Mouse (Mus musculus) hindbrain, embryonic 13.5 days (tissue): Measurements from ENCODE around the gene Esrra. TPM values are rescaled to one million over a fixed set of nuclear protein-coding genes. Genes with fewer than 3 reads are reported as not detected.

Experiments
- ATAC-seq: fragments of 200-750 bp; cut with Nextera tagmentation; 2 replicates; pipeline ENCODE4 v1.8.0; 2017; ENCODE audit warnings: moderate TSS enrichment; ENCODE audit not compliant: low FRiP score
- H3K27ac ChIP-seq: fragments of 300-500 bp; sonication (generic); 2 replicates; pipeline ENCODE4 v1.5.1; 2015; ENCODE audit warnings: inconsistent platforms, mild to moderate bottlenecking, moderate library complexity
- H3K27me3 ChIP-seq: fragments of 300-500 bp; sonication (generic); 2 replicates; pipeline ENCODE4 v1.6.1; 2015; ENCODE audit warnings: mild to moderate bottlenecking, inconsistent platforms
- H3K36me3 ChIP-seq: fragments of 300-500 bp; sonication (generic); 2 replicates; pipeline ENCODE4 v1.6.1; 2015; ENCODE audit warnings: mild to moderate bottlenecking, inconsistent platforms
- H3K4me1 ChIP-seq: fragments of 300-500 bp; sonication (generic); replicated peaks from 2 replicates; pipeline ENCODE4 v1.6.1; 2015; ENCODE audit warnings: inconsistent platforms
- H3K4me2 ChIP-seq: fragments of 300-500 bp; sonication (generic); 2 replicates; pipeline ENCODE4 v1.6.1; 2015; ENCODE audit warnings: inconsistent platforms, mild to moderate bottlenecking, moderate library complexity
- H3K4me3 ChIP-seq: fragments of 300-500 bp; sonication (generic); 2 replicates; pipeline ENCODE4 v1.5.1; 2015; ENCODE audit warnings: mild to moderate bottlenecking, inconsistent platforms
- H3K9ac ChIP-seq: fragments of 300-500 bp; sonication (generic); 2 replicates; pipeline ENCODE4 v1.6.1; 2015; ENCODE audit warnings: mild to moderate bottlenecking, inconsistent platforms
- H3K9me3 ChIP-seq: fragments of 300-500 bp; sonication (generic); 2 replicates; pipeline ENCODE4 v1.6.1; 2016; ENCODE audit warnings: inconsistent platforms
- WGBS: fragments of 180-500 bp; shearing (Covaris S2); methylation state at CpG from one replicate; pipeline ENCODE4 v1.1.7; 2015; 5-methylcytosine and 5-hydroxymethylcytosine counted together
- microRNA-seq: library from miRNA; unstranded; fragments of <30 nt; microRNA quantifications from one replicate; pipeline ENCODE4, GENCODE M21; 2016
- polyA plus RNA-seq: library from polyadenylated mRNA; unstranded; fragments of >200 nt; fragmentation: Nextera tagmentation; extraction: Ambion mirVana; gene quantifications from 2 replicates; pipeline ENCODE4 v1.2.1, GENCODE M21; 2015

Esrra gene
- polyA plus RNA-seq, 1 experiment from 2014 or later: 15.8 TPM

DNA sequence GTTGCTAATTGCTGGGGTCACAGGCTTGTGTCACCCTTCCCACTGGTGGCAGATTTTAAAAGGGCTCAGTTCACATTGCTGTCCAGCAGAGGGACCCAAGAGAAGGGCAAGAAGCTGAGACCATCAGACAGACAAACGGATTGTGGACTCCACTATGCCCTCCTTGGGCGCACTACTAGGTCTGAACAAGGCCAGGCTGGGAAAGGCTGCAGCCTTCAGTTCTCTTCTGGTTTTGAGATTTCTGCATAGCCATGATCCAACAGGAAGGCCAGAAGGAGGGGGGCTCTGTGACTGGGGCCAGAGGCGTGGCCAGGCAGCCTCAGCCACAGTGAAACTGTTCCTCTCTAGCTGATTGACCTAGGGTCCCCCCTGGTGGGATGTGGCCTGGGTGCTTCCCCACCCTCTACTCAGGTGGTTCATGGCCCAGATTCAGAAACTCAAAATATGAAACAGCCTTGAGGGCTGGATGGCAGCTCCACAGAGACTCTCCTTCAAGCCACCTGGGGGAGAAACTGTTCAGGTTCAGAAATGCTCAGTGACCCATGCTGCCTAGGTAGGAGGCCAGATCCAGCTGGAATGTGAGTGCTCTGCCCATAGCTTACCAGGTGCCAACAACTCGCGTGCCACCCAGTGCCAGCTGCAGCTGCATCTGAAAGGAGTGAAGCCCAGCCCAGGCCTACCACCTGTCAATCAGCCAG, 49.9 kb downstream of the Esrra start:
- ATAC-seq: no peak
- Histone ChIP-seq H3K4me3 (no peak overlapping the region), H3K27ac (no peak overlapping the region), H3K9ac (no peak overlapping the region), H3K36me3 (no peaks in the 10 kb centered on the region), H3K27me3 (no peaks in the 10 kb centered on the region), H3K9me3 (no peaks in the 10 kb centered on the region; the same call in 1 of the 2 replicates), H3K4me1 (no peaks in the 10 kb centered on the region), H3K4me2 (no peak overlapping the region)
- WGBS: 65% methylated on average over 5 of the region's 5 CpGs

DNA sequence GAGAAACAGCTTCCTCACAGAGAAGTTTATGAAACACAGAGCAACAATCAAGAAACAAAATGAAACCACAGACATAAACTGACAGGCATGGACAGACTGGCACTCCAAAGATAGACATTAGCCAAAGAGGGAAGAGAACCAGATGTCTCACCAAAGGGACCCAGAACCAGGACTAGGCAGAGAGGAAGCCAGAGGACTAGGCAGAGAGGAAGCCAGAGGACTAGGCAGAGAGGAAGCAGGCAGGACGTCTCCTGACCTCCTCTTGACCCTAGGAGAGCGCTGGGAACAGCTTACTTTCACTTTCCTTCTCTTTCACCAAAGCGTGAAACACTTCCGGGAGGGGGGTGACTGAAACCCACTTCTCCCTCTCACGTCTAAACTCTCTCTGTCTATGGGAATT, 52.3 kb downstream of the Esrra start:
- no peak overlapping the region for H3K9ac ChIP-seq
- no peak for ATAC-seq
- no peak overlapping the region for H3K27ac ChIP-seq
- 8% methylated on average over 5 of the region's 5 CpGs for WGBS
- no peak overlapping the region for H3K4me2 ChIP-seq
- no peaks in the 10 kb centered on the region for H3K36me3 ChIP-seq
- H3K27me3 ChIP-seq: no peaks in the 10 kb centered on the region
- H3K9me3 ChIP-seq: no peaks in the 10 kb centered on the region; the same call in 1 of the 2 replicates
- no peak overlapping the region for H3K4me3 ChIP-seq
- no peaks in the 10 kb centered on the region for H3K4me1 ChIP-seq

DNA sequence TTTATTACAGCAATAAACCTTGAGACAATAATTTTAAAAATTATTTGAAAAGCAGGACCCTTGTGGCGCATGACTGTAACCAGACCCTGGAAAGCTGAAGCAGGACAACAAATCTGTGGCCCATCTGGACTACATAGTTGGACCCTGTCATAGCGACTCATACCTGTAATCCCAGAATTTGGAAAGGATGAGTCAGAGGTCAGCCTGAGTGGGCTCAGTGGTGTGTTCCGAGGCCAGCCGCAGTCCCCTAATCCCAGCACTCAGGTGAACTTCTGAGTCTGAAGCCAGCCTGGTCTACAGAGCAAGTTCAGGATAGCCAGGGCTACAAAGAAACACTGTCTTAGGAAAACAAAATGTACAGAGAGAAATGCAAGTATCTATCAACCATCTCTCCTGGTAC, 60.2 kb downstream of the Esrra start:
- no peak for ATAC-seq
- WGBS: 95% methylated on average over 4 of the region's 4 CpGs
- no peaks in the 10 kb centered on the region for H3K27me3 ChIP-seq
- no peak overlapping the region for H3K4me3 ChIP-seq
- H3K9me3 ChIP-seq: no peaks in the 10 kb centered on the region
- H3K9ac ChIP-seq: no peak overlapping the region
- peaks cover 5% of the 10 kb centered on the region; the same call in 1 of the 2 replicates for H3K4me1 ChIP-seq
- no peaks in the 10 kb centered on the region for H3K36me3 ChIP-seq
- H3K27ac ChIP-seq: no peak overlapping the region
- H3K4me2 ChIP-seq: no peak overlapping the region

Small RNA genes lying within 50 kb of the gene (microRNA-seq; reads per million reads assigned to microRNA genes)
- 3.0 reads per million, percentile 7 among the genes with 10 or more reads in this experiment for gene Mir6990

Other genes starting within 250 kb of the Esrra start
- gene Rps6ka4, start 81.2 kb downstream of the Esrra start, polyA plus RNA-seq: 7.0 and 7.3 TPM in 2 replicates
- 1.0 and 1.1 TPM in 2 replicates for gene Ccdc88b, start 63.6 kb downstream of the Esrra start, polyA plus RNA-seq
- gene Trmt112, start 12.1 kb downstream of the Esrra start, polyA plus RNA-seq: 115 and 121 TPM in 2 replicates
- 274 and 284 TPM in 2 replicates for gene Prdx5, start 11.7 kb downstream of the Esrra start, polyA plus RNA-seq
- gene Catsperz, start 3.6 kb upstream of the Esrra start, polyA plus RNA-seq: 0.86 and 1.00 TPM in 2 replicates
- gene Kcnk4, start 12.7 kb upstream of the Esrra start, polyA plus RNA-seq: 1.7 and 2.2 TPM in 2 replicates
- gene Bad, start 20.0 kb upstream of the Esrra start, polyA plus RNA-seq: 83.1 and 86.9 TPM in 2 replicates
- gene Gpr137, start 20.7 kb upstream of the Esrra start, polyA plus RNA-seq: 53.1 and 54.7 TPM in 2 replicates
- 114 and 143 TPM in 2 replicates for gene Ppp1r14b, start 53.2 kb upstream of the Esrra start, polyA plus RNA-seq
- 11.5 and 11.7 TPM in 2 replicates for gene Plcb3, start 54.7 kb upstream of the Esrra start, polyA plus RNA-seq
- 108 and 109 TPM in 2 replicates for gene Fkbp2, start 58.7 kb upstream of the Esrra start, polyA plus RNA-seq
- gene Vegfb, start 65.8 kb upstream of the Esrra start, polyA plus RNA-seq: 33.5 and 34.9 TPM in 2 replicates
- gene Dnajc4, start 70.8 kb upstream of the Esrra start, polyA plus RNA-seq: 24.2 and 25.9 TPM in 2 replicates
- gene Nudt22, start 74.3 kb upstream of the Esrra start, polyA plus RNA-seq: 18.6 and 23.8 TPM in 2 replicates
- gene Trpt1, start 74.3 kb upstream of the Esrra start, polyA plus RNA-seq: 16.6 and 18.0 TPM in 2 replicates
- gene Fermt3, start 97.7 kb upstream of the Esrra start, polyA plus RNA-seq: 4.4 and 5.6 TPM in 2 replicates
- 233 and 239 TPM in 2 replicates for gene Stip1, start 118.2 kb upstream of the Esrra start, polyA plus RNA-seq
- gene Macrod1, start 135.0 kb upstream of the Esrra start, polyA plus RNA-seq: 4.2 and 5.3 TPM in 2 replicates
- gene Flrt1, start 183.9 kb upstream of the Esrra start, polyA plus RNA-seq: 7.1 and 8.1 TPM in 2 replicates